Mouse (Mus musculus): ENCODE results near the gene Cmpk1.

Gene Cmpk1

GRCm38 (mm10) chr4:114946416-114946815, 40.6 kb downstream of the Cmpk1 start:
- DNase-seq (ENCODE audit: inconsistent age in 2 of 2, low spot score in 1 of 2) = no peak

- DNase-seq (ENCODE audit: inconsistent age in 2 of 2, low spot score in 1 of 2) = peak; percentile 44 to 77
Measured at GRCm38 (mm10) chr4:114945021-114945420, 42.0 kb downstream of the Cmpk1 start.

DNA sequence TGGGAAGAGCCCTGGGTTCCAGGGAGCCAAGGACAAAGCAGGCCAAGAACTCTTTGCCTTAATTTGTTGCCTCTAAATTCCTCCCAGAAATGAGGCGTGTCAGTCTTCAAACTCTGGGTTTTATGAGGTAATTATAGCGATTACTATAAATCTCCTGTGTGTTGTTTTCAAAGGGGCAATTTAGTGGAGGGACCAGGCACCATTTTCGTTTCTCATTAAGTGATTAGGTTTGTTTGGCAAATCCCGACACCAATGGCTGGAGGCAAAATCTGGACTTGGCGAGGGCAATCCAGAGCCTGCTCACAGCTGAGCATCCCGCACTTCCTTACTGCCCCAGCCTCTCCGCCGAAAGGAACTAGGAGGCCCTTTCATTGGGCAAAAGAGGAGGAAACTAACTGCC, 44.5 kb downstream of the Cmpk1 start:
- DNase-seq (ENCODE audit: inconsistent age in 2 of 2, low spot score in 1 of 2) = no peak

- DNase-seq (ENCODE audit: inconsistent age in 2 of 2, low spot score in 1 of 2) = no peak
Measured at GRCm38 (mm10) chr4:114942112-114942511, 44.9 kb downstream of the Cmpk1 start.

GRCm38 (mm10) chr4:114941311-114941710, 45.7 kb downstream of the Cmpk1 start:
- DNase-seq (ENCODE audit: inconsistent age in 2 of 2, low spot score in 1 of 2) = no peak

DNA sequence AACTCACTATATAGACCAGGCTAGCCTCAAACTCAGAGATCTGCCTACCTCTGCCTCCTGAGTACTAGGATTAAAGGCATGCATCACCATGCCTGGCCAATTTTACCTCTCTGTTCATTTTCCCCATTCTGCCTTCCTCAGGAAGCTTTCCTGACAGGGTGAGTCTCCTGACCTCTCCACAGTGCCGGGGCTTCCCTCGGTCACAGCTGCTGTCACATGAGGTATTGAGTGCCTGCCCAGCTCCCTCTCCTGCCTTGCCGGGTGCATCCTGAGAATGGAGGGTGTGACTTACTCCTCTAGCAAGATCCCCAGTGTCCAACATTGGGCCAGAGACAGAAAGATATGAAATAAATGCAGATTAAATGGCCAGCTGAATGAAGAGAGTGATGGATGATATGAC, 48.8 kb downstream of the Cmpk1 start:
- no peak for DNase-seq (ENCODE audit: inconsistent age in 2 of 2, low spot score in 1 of 2)

- peak; percentile 40 to 51 for DNase-seq (ENCODE audit: inconsistent age in 2 of 2, low spot score in 1 of 2)
Measured at GRCm38 (mm10) chr4:114937459-114938047, 49.5 kb downstream of the Cmpk1 start.

GRCm38 (mm10) chr4:114934188-114934587, 52.9 kb downstream of the Cmpk1 start:
- DNase-seq (ENCODE audit: inconsistent age in 2 of 2, low spot score in 1 of 2) = peak; percentile 66 to 86

DNA sequence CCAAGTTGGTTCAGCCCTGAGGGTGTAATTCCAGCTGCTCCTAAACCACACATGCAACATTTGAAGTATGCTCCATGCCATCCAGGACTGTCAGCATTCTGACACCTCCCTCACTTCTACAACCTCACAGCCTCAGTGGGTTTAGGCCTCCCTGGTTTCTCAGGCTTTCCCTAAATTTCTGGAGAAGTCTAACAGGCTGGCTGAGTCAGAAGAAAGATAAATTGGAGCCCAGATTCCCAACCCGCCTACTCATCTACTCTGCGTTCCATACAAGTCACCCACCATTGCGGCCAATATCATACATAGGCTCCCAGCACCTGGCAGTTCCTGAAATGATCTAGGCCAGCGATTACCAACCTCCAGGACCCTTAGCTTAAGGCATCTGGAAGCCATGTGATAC, 54.3 kb downstream of the Cmpk1 start:
- DNase-seq (ENCODE audit: inconsistent age in 2 of 2, low spot score in 1 of 2) = no peak

DNA sequence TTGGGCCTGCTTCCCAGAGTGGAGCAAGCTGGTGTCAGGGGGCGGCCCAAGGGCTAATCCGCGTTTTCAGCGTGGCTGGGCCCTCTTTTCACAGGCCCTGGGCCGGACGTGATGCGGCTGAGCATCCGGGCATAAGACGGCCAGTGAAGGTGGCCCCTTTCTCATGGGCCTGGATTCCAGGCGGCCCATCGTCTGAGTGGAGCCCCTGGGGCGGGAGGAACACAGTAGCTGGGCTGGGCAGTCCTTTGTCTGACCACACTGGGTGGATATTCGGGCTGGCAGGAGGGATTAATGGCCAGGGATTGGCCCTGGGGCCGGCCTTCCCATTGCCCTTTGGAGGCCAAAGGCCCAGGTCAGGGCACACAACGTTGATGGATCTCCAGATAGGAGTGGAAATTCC, 57.9 kb downstream of the Cmpk1 start:
- DNase-seq (ENCODE audit: inconsistent age in 2 of 2, low spot score in 1 of 2) = no peak

DNA sequence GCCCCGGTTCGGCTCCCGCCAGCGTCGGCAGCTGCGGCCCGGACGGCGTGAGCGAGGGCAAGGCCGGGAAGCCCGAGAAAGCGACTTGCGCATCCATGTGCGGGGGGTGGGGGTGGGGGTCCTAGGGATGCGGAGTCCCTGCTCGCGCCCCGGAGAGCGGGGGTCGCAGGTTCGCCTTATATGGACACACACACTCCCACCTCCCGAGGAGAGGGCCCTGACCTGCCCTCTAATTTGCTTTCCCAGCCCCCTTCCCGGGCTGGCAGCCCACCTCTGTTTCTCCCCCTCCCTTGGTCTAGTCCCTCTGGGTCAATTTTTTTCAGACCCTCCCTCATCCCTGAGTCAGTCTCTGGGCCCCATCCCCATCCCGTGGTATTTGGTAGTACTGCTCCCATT, 61.1 kb downstream of the Cmpk1 start, which contains the start of gene Foxe3:
Gene Foxe3 (minus strand): TSS at position 97 of the 396 bp plus-strand sequence.
- DNase-seq (ENCODE audit: inconsistent age in 2 of 2, low spot score in 1 of 2) = no peak

DNA sequence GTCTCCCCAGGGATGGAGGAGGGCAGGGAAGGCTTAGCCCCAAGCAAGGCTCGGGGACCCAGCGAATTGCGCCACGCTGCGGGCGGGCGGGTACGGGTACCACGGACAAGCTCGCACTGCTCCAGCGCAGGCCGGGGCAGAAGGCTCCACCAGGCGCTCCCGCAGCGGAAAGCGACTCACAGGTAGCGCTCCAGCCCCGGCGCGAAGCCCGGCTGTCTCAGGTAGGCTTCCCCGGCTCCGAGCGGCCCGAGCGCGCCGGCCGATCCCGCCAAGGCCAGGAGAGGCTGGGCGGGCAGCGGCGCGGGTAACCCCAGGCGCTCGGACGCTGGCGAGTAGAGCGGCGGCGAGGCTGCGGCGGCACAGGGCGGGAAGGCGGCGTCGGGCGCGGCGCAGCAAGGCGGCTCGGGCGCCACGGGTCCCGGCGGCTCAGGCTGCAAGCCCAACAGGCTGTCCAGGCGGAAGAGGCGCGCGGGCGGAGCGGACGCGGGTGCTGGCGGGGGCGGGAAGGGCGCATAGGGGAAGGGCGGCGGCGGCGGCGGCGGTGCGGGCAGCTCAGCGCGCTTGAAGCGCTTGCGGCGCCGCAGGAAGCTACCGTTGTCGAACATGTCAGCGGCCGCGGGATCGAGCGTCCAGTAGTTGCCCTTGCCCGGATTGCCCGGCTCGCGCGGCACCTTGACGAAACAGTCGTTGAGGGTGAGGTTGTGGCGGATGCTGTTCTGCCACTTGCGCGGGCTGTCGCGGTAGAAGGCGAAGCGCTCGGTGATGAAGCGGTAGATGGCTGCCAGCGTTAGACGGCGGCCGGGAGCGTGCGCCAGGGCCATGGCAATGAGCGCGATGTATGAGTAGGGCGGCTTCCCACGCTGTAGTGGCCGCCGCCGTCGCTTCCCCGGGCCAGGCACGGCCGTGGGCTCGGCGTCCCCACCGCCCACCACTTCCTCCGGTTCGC, 61.8 kb downstream of the Cmpk1 start:
- DNase-seq (ENCODE audit: inconsistent age in 2 of 2, low spot score in 1 of 2) = peak; percentile 39 to 82

GRCm38 (mm10) chr4:114917091-114917490, 70.0 kb downstream of the Cmpk1 start:
- DNase-seq (ENCODE audit: inconsistent age in 2 of 2, low spot score in 1 of 2) = peak; percentile 57 to 91

- DNase-seq (ENCODE audit: inconsistent age in 2 of 2, low spot score in 1 of 2) = peak in 1 of 2 experiments; percentile 13
Measured at GRCm38 (mm10) chr4:114916056-114916455, 71.0 kb downstream of the Cmpk1 start.

- DNase-seq (ENCODE audit: inconsistent age in 2 of 2, low spot score in 1 of 2) = peak; percentile 67 to 89
Measured at GRCm38 (mm10) chr4:114913594-114913962, 73.5 kb downstream of the Cmpk1 start.

- peak in 1 of 2 experiments; percentile 31 for DNase-seq (ENCODE audit: inconsistent age in 2 of 2, low spot score in 1 of 2)
Measured at GRCm38 (mm10) chr4:114912705-114913593, 74.1 kb downstream of the Cmpk1 start.

DNA sequence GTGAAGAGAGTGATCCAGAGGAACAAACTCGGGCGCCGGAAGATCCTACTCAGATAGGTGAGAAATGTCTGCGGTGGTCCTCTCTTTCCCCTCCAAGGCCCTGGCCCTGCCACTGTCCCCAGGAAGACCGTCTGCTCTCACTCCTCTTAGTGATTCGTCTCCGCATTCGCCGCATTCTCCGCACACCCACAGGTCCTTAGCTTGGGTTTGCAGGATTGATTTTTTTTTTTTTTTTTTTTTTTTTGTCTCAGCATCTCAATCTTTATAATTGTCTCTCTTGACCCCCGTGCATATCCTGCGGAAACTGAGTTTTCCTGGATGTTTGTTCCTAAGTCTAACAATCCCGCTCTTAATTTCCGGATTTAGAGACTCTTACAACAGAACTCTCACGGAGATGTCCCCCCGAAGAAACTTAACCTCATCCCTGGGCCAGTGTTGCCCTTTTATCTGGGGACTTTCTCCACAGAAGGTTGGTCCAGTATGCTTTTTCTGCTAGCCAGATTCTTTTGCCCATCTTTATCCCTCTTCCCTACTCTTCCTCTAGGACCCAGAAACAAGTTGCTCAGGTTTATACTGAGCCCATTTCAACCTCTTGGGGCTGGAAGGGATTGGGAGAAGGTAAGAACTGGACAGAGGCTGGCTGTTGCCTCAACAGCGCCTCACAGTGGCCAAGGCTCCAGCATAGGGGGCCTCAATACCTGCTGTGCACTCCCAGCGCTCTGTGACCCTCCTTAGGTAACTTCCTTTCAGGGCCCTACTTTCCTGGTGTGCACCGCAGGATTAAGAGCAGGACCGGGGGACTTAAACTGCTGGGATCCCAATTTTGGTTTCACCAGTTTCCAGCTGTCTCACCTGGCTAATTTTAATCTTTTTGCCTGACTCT, 77.2 kb downstream of the Cmpk1 start:
- DNase-seq (ENCODE audit: inconsistent age in 2 of 2, low spot score in 1 of 2) = peak; percentile 34 to 72
